Mouse (Mus musculus) bone marrow, adult 2 months (tissue): ENCODE measurements at regions not wholly inside any gene's neighbourhood (a gene's known extent, or its start where the extent isn't known, plus 50 kb on each side); places are given as distances from the start of the nearest gene placed in this dataset.

Source experiments
- CTCF ChIP-seq: fragments of 200-500 bp; IDR thresholded peaks from 2 replicates; pipeline ENCODE4 v1.5.1; 2011; ENCODE audit warnings: low read length, control low read depth; ENCODE audit not compliant: control insufficient read depth, insufficient read depth
- POLR2A ChIP-seq: fragments of 200-500 bp; IDR thresholded peaks from 2 replicates; pipeline ENCODE4 v1.6.1; 2011; ENCODE audit warnings: low read depth, mild to moderate bottlenecking, control low read depth, low read length, borderline replicate concordance; ENCODE audit not compliant: control insufficient read depth

DNA sequence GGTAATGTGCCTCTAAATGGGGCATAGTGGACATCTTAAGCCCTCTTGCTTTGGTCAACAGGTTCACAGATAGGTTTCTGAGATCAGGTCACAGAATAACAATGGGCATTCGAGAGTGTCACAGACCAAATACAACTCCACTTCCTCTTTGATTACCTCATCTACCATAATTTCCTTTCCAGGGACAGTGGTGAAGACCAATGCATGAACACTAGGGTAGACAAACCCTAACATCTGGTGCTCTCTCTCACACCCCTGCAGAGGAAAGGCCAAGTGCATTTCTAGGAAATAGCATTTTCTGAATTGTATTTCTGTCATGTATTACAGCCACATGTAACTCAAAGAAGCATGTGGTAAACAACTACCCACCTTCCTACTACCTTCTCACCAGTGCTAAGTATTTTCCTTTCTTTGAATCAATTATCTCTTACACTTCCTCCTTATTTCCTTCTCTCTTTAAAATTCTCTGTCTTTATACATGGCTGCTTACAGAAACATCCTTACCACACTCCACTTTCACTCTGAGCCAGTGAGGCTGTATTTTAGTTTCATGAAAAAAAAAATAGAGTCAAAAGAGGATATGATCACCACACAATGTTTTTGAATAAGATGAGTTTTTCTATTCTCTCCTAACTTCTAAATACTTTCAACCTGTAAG is 1021.0 kb downstream of the Gsdmc2 start:
- TF ChIP-seq POLR2A (no peak), CTCF (no peak)
